Mouse (Mus musculus): ENCODE results near the gene Tsku.

DNA sequence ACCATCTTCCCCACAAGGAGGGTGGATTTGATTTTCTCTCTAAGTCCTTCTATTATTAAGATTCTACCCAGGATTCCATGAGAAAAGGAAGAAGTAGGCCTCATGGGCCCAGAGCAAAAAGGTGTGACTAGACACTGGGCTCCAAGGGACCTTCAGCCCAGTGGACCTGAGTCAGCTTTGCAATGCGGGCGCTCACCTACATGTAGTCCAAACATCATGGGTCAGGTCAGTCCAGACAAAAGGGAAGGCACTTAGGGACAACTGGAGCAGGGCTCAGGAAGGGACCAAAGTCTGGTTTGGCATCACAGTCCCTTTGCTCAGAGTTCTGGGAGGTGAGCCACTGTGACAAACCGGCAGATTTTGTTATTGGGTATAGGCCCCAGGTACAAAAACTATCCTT is 9.6 kb downstream of the Tsku start:
- TF ChIP-seq POLR2A (IDR thresholded peaks at IDR 0.05; ENCODE audit: low read depth, low read length) (no peak), CTCF (conservative IDR thresholded peaks at IDR 0.05; ENCODE audit: insufficient read depth, insufficient read length, low read depth, low read length) (no peak)
